Mouse (Mus musculus) C2C12 (cell line): Measurements from ENCODE around the gene BC029722.

Experiments
- CTCF ChIP-seq: IDR thresholded peaks from one replicate; pipeline ENCODE4 v1.5.1; 2011; ENCODE audit not compliant: control insufficient read depth, insufficient read depth, insufficient read length
- MAX ChIP-seq: IDR thresholded peaks from one replicate; pipeline ENCODE4 v1.6.1; 2011; ENCODE audit warnings: mild to moderate bottlenecking, control low read depth
- MYOG ChIP-seq: IDR thresholded peaks from one replicate; pipeline ENCODE4 v1.6.1; 2011; ENCODE audit not compliant: control insufficient read depth, insufficient read length; ENCODE audit errors: extremely low read depth
- USF1 ChIP-seq: IDR thresholded peaks from one replicate; pipeline ENCODE4 v1.6.1; 2011; ENCODE audit warnings: low read depth, mild to moderate bottlenecking, control low read depth, moderate library complexity

DNA sequence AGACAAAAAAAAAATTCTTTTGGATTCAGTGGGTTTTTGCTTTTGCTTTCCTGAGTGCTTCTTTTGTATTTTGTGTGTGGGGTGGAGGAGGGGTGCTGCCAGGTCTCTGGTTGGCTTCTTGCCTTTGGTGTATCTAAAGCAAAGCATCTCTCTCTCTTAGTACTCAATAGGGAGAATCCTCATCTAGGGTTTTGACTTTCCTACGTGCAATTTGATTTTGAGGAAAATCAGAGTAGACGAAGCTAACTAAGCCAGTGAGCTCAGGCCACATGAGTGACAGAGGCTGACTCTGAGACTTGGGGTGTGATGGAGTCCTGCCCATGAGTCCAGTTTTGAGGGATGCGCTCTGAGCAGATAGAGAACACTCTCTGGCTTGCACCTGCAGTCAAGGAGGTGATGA is 39.7 kb downstream of the BC029722 start:
- TF ChIP-seq MYOG, result no peak
- TF ChIP-seq CTCF, result no peak
- no peak for TF ChIP-seq USF1
- no peak for TF ChIP-seq MAX
